Mouse (Mus musculus): ENCODE results near the gene Itsn1.

The Itsn1 gene

DNA sequence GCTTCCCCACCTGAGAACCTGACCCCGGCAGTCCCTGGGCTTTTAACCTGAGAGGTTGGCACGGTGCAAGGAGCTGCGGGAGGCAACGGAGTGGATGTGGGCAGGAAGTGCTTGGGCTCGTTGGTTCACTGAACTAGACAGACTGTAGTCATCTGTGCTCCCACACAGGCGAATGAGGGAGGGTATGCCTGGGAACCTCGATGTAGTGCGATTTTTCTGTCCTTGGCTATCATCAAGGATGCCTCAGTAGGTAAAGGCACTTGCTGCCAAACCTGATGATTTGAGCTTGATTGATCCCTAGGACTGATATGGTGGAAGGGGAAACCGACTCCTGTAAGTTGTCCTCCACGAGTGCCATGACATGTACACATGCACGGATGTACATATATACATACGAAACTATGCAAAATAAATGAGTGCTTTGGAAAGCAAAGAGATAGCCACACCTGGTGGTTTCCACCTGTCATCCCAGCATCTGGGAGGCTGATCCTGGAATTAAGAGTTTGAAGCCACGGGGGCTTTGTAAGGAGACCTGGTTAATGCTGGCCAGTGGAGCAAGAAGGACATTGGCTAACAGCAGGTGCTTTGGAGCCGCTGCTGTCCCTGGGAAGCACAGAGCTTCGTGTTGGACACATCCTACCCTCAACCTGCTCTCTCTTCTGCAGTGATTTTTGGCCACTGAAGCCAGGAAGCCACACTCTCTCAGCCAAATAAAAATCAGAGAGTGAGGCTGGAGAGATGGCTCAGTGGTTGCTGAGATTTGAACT is 180.7 kb downstream of the Itsn1 start:
- no peak for DNase-seq (ENCODE audit: low spot score)

DNA sequence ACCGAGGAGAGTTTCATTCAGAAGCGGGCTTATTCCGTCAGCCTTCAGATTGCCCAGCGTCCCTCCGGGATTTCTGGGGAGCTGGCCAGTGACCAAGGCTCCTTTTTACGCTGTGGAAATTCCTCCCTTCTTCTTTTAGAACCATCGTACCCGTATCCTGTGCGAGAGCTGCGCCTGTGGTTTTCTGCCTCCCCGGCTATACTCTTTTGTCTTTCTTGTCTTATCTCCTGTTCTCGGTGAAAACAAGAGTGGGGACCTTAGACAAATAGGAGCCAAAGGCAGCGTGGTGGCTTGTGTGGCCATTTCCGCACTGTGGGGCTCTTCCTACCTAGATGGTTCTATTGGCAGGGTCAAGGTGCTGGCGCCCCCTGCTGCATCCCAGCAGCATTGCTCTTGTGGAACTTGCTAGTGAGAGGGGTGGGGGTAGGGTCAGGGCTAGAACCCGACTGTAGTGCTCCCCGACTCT is 188.6 kb downstream of the Itsn1 start:
- DNase-seq (ENCODE audit: low spot score), result peak; percentile 84

DNA sequence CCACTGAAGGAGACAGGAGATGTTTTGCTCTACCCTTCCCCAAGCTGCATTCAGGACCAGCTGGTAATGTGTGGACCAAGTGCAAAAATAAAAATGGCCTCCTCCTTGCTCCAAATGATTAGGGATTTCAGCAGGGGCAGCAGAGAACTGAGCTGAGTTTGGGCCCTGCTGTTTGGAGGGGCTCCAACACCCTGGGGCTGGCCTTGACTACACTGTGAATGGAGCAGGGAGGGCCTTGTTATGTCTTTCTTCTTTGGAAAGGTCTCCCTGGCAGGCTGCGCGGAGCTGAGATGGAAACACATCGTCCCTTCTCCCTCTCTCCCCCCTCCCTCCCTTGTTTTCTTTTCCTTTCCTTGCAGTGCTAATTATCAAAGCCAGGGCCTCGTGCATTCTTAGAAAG is 189.4 kb downstream of the Itsn1 start:
- no peak for DNase-seq (ENCODE audit: low spot score)

DNA sequence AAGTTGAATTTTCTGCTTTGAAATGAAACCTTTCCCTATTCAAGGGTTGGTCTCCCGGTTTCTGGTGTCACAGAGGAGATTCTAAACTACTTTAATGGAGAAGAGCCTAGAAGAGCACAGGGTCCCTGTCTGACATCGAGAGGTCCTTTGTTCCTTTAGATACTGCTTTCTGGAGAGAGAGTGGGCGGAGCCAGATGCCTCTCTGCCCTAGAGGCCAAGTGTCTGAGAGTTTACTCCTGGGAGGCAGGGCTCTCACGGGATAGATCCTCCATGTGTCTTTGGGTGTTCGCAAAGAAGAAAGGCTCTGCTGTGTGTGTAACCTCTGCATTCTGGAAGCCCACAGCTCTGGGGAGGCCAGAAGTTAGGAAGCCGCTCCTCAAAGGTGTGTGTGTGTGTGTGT is 190.0 kb downstream of the Itsn1 start:
- no peak for DNase-seq (ENCODE audit: low spot score)

DNA sequence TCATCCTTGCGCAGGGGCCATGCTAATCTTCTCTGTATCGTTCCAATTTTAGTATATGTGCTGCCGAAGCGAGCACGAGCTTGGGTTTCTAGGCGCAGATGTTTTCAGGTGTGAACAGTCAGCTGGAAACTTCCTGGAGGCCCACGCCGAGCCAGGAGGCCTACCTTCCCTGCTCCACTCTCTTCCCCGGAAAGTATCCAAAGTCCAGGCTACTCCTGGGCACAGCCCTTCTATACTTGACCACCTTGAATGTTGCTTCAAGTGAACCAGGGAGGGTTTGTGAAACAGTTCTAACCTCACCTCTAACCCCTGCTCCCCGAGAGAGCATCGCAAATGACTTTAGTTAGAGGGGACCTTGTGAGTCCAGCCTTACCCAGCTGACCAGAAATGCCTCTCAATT is 192.3 kb downstream of the Itsn1 start:
- DNase-seq (ENCODE audit: low spot score), result no peak

DNA sequence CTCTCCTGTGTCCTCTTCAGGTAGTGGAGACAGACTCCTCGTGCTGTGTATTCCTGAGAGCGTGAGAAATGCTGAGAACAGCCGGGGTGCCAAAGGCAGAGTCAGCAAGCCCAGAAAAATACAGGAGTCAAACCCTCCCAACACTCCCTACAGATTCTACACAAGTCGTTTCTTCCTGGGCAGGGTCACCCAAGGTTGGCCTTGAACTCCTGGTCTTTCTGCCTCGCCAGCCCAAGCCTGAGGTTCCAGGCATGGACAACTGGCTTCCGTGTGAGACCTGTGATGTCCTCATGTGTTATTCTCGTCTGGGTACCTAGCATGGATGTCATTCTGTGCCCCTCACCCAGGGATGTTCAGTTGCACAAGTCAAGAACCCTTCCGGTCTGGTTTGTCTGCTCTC is 193.9 kb downstream of the Itsn1 start:
- no peak for DNase-seq (ENCODE audit: low spot score)

DNA sequence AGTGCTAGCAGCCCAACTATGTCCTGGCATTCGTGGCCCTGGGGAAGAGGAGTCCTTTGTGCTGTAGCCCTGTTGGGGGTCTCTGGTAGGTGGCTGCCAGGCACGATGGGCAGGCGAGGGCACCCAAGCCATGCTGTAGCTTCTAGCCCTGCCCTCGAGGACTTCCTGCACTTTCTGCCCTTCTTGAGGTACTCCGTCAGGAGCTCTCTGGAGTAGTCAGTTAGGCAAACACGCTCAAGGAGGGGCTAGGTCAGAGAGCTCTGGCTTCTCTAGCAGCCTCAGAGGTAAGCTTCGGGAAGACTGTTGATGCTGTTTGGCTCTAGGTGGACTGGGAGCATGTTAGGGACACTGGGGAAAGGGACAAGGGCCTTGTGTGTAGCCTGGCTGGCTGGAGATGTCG is 195.3 kb downstream of the Itsn1 start:
- no peak for DNase-seq (ENCODE audit: low spot score)

DNA sequence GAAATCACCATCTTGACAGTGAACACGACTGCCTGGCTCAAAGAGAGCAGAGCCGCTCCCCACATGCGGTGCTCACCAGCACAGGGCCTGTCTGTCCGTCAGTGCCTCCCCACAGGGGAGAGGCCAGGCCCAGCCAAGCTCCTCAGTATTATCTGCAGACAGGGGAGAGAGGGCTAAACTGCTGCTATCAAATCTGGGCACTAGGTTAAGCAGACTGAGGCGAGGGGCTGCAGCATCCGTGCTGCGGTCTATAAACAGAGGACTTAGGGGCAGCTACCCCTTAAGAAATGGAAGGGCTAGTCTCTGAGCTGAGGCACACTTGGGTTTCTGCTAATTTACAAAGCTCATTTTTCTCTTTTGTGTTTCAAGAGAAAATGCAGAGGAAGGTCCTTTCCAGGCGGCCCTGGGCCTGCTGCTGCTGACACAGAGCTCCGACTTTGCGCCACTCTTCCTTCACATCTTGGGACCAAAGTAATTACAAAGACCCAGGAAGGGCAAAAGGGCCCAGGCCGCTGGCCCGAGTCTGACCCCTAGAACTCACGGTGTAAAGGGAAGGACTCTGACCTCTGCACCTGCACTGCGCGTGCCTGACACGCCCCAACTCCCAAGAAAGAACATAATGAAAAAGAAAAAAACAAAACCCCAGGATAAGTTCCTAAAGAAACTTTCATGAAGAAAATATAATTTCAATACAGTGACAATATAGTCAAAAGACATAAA is 199.0 kb downstream of the Itsn1 start:
- no peak for DNase-seq (ENCODE audit: low spot score)

DNA sequence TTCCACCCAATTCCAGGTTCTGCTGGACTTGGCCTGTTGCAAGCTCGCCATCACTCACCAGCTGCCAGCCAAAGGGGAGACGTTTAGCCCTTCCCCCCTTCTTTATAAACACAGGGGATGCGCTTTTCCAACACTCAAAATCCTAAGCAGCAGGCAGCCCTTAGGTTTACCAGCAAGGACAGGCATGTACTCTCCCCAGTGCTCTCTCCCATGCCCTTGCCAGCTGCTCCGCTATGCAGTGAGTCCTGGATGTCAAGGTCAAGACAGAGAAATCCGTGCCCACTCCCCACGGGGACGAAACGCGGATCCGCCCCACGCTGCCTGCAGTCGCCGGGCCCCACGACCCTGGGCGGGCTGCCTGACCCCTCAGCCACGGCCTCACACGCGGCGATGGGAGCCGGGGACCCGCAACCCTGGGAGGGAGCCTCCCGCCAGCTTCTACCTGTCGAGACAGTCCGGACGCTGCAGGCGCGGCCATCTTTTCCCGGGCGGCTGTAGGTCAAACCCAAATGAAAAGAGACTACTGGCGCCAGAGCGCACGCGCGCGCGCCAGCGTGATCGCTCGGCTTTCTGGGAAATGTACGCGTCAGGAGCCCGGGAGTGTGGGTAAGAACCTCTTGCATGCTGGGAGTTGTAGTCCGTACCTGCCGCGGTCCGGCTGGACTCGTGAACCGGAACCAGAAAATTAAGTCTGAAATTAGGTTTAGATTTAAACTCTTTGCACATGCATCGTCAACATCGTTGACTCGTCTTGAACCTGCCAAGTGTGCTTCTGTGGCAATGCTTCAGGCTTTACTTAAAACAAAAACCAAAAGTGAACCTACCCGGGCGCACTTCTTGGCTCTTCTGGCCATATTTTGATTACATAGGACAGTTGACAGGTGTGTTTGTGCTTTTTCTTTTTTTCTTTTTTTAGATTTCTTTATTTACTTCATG is 202.3 kb downstream of the Itsn1 start:
- peak; percentile 83 for DNase-seq (ENCODE audit: low spot score)

DNA sequence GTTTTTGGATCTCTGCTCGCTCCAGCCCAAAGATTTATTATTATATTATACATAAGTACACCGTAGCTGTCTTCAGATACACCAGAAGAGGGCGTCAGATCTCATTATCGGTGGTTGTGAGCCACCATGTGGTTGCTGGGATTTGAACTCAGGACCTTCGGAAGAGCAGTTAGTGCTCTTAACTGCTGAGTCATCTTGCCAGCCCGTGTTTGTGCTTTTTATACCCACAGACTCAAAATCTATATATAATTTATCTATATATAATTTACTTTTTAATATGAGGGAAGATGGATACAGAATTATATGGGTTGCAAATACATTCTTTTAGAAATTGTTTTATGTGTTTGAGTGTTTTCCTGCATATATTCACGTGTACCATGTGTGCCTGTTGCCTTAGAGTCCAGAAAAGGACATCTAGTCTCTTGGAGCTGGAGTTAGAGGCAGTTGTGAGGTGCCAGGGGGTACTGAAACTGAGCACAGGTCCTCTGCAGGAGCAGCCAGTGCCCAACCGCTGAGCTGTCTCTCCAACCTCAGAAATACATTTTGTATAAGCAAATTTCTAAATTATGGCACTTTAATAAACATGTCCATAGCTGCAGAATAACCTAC is 203.1 kb downstream of the Itsn1 start:
- no peak for DNase-seq (ENCODE audit: low spot score)

DNA sequence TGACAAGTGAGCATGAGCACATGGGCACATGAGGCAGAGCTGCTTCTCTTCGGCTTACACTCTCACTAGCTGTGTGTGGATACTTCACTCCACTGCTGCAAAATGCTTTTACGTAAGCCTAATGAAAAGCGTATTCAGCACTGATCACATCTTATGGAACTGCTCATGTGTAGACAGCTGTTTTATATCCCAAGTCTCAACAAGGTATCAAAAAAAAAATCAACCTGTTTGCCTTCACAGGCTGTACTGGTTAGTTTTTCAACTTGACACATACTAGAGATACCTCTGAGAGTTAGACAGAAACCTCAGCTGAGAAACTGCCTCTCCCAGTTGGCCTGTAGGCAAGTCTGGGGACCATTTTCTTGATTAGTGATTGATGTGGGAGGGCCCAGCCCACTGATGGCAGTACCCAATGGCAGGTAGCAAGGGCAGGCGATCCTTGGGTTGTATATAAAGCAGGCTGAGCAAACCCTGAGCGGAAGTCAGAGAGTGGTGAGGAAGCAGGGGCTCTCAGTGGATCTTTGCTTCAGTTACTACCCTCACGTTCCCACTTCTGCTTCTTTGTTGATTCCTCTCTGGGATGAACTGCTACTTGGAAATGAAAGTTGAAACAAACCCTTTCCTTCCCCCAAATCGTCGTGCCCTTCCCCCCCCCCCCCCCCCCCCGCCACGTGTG is 203.9 kb downstream of the Itsn1 start:
- no peak for DNase-seq (ENCODE audit: low spot score)

DNA sequence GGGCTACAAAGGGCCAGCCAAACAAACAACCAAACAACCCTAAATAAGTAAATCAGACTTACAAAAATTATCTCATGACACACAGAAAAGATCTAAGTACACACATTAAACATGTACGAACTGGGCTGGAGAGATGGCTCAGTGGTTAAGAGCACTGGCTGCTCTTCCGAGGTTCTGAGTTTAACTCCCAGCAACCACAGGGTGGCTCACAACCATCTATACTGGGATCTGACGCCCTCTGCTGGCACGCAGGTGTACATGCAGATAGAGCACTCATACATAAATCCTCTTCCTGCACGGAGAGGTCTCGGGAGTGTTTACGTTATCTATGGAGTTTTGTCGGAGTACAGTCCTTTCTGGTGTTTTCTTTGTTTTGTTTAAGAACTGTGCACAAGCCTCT is 206.0 kb downstream of the Itsn1 start:
- DNase-seq (ENCODE audit: low spot score), result no peak

DNA sequence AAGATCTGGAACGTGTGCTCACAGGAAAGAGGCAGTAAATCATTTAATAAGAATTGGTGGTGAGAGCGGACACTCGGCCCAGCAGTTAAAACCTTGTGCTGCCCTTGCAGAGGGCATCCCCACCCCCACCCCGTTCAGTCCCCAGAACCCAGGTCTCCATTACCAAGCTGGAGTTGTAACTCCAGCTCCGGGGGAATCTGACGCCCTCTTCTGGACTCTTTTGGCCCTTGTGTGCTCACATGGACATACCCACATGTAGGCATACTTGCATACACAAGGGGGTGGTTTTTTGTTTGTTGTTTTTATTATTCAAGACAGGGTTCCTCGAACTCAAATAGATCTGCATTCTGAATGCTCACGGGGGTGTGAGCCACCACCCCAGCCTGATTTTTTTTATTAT is 206.6 kb downstream of the Itsn1 start:
- no peak for DNase-seq (ENCODE audit: low spot score)

DNA sequence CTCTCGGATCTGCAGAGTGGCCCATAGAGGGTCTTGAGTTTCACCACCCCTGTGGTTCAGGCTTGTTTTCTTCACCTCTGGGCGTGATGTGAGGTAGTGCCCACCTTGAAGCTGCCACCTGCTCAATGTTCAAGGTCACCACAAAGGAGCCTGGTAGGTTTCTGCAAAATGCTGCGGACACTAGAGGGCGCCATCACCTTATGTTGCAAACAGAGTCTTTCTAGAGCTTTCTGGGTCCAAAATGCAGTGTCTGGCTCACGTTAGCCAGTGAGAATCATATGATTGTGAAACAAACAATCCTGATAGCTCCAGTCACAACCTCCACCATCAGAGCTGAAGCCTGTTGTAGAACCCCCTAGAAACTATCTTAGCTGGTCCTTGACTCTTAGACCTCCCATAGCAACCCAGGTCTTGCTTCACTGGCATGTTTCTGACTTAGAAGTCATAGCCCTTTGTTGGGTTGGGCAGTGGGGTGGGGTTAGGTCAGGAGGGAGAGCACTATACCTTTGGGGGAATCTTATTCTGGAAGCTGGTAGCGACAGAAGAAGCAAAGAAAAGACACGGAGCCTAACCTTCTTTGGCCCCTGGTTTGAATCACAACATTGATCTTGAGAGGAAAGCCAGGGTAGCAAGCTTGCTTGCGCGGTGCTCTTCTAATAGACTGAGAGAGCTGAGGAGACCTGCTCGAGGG is 207.4 kb downstream of the Itsn1 start:
- peak; percentile 78 for DNase-seq (ENCODE audit: low spot score)

DNA sequence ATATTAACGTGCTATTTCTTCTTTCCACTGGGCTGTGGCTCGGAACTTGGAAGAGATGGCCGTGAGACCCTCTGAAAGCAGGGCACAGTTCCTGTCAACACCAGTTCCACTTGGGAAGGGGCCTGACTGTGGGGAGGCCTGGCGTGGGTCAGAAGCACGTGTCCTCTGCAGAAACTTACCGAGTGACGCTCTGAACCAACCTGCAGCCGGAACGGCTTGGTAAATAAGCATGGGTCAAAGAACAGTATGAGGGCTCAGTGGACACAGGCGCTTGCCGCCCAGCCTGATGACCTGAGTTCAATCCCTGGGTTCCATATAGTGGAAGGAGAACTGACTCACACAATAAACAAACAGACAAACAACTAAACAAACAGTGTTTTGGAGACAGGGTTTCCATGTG is 208.2 kb downstream of the Itsn1 start:
- DNase-seq (ENCODE audit: low spot score), result no peak

DNA sequence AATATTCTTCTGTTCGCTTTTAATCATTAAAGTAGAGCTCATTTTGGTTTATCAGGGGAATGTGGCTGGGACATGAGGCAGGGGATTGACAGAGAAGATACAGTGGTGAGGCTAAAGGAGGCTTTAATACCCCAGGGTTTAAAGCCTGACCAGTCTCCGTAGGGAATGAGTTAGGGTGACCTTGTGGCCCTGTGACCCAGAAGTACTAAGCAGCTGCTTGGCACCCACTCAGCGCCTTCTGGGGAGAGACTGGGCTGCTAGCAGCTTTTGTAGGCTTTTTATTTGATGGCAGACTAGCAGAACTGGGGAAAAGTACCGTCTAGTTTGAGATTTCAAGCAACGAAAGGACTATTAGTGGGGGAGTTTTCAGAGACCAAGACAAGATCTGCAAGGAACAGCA is 209.1 kb downstream of the Itsn1 start:
- no peak for DNase-seq (ENCODE audit: low spot score)

DNA sequence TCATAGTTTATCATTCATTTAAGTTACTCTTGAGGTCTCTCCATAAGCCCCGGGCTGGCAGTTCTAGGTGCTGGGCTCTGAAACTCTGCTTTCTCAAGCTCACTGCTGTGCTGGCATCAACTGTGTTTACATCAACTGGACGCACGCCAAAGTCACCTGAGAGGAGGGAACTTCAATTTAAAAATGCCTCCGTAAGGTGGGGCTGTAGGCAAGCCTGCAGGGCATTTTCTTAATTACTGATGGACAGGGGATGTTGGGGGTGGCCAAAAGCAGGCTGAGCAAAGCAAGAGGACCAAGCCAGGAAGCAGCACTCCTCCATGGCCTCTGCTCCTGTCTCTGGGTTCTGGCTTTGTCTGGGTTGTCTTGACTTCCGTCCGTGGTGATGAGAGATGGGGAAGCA is 211.6 kb downstream of the Itsn1 start:
- no peak for DNase-seq (ENCODE audit: low spot score)

DNA sequence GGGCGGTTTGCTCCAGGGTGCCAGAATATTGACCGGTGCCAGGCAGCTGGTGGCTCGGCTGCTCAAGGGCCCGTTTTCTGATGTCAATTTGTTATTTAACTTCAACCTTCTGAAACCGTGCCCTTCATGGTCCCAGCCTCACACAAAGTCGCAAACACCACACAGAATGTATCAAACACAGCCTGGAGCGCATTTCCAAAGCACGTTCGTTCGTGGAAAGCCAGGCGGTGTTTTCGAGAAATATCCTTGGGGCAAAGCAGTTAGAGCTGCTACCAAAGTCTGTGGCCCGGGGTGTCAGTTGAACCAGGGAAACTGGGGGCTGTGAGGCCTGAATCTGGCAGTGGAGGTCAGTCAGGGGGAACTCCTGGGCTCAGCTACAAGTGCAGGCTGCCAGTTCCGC is 213.1 kb downstream of the Itsn1 start:
- DNase-seq (ENCODE audit: low spot score), result no peak

DNA sequence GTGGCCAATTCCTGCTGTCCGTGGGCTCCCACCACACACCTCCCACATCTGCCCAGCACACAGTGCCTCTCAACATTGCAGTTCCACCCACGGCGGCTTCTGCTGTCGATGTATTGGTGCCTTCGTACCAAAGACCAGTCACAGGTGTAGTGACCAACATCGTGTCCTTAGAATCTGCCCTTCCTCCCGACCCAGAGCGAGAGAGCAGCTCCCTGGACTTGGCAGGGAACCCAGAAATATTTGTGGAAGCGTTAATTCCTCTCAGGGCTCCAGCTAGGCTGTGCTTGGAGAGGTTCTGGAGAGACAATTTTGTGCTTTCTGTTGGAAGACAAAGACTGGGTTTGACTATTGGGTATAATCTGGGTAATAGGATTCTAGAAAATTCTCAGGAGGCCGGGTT is 217.2 kb downstream of the Itsn1 start:
- DNase-seq (ENCODE audit: low spot score), result no peak

DNA sequence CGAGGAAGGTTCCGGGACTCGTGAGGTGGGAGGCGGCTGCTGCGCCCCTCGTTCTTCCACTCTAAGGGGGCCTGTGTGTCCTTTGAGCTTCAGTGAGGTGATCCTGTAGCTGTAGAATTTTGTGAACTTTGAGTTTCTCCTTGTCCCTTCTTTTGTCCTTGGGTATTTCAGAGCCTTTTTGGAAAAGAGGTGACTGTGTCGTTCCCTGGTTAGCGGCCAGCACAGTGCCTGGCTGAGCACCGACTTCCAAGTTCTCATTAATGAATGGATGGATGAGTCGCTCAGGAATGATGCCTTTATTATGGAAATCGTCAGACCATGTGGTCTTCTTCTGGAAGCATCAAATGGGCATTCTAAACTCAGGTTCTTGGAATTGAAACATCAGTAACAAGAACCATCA is 218.0 kb downstream of the Itsn1 start:
- no peak for DNase-seq (ENCODE audit: low spot score)

DNA sequence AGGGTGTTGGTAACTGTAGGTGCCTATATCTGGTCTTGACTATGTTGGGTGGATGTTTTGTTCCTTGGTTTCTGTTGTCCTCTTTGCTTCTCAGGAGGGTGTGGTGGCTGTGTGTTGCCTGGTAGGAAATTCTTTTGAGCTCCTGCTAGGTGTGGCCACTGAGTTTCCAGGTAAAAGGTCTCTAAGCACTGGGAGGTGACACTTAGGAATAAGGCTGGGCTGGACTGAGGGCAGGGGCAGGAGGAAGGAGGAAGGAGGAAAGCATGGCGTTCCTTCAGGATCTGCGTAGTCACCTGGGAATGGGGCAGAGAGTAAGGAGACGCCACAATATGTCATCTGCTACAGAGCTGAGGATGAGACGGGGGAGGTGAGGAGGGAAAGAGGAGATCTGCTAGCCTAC is 224.9 kb downstream of the Itsn1 start:
- no peak for DNase-seq (ENCODE audit: low spot score)

Measured in ovary, postnatal 14 days (tissue).